Mouse (Mus musculus) G1E-ER4 (cell line): ENCODE data around the gene Cutc. TPM values are rescaled to one million over a fixed set of nuclear protein-coding genes. Genes with fewer than 3 reads are reported as not detected.
A peak's percentile ranks its signal among the peaks of the same experiment; 100 is the strongest.

Experiments used
- GATA1 ChIP-seq: IDR thresholded peaks from one replicate; pipeline ENCODE4 v1.8.0; 2012; ENCODE audit warnings: low read length, inconsistent platforms
- polyA plus RNA-seq: library from polyadenylated mRNA; stranded (reverse); fragments of >175 nt; gene quantifications from 2 replicates; pipeline ENCODE4 v1.2.3, GENCODE M21; 2012

The Cutc gene
- polyA plus RNA-seq, 1 experiment = 4.5 TPM

DNA sequence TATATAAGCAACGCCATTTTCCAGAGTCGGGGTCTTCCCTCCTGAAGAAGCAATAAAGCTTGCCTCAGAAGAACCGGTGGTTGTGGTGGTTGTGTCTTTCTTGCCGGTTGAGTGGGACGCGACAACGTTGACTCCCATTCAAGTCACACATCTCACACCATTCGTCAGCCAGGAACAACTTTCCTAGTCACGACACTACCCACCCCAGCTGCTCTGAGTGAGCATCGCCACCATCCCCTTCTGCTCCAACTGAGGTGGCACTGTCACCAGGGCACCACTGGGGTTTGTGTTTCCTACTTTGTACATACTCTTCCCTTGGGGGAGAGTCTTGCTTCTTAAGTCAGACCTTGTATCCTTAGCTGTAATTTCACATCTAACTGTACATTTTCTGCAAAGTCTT lies 14.4 kb upstream of the Cutc start:
- TF ChIP-seq GATA1 = no peak

DNA sequence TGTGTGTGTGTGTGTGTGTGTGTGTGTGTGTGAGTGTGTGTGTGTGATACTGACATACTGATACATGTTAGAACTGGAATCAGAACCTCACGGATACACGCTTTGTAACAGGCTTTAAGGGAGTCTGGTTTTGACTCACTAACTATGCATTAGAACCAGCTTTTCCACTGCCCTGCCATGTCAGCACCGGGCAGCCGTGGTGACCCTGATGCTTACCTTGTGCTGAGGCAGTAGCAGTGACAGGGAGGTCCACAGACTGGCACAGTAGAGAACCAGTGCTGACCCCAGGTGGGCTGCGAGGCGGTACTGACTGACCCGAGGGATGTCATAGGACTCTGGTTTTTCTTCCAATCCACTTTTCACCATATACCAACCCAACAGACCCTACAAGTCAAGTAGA lies 9.4 kb upstream of the Cutc start:
- TF ChIP-seq GATA1 = no peak

GRCm38 (mm10) chr19:43745740-43746139 lies 7.1 kb upstream of the Cutc start:
- no peak for TF ChIP-seq GATA1

GRCm38 (mm10) chr19:43747877-43748276 lies 4.9 kb upstream of the Cutc start:
- no peak for TF ChIP-seq GATA1

DNA sequence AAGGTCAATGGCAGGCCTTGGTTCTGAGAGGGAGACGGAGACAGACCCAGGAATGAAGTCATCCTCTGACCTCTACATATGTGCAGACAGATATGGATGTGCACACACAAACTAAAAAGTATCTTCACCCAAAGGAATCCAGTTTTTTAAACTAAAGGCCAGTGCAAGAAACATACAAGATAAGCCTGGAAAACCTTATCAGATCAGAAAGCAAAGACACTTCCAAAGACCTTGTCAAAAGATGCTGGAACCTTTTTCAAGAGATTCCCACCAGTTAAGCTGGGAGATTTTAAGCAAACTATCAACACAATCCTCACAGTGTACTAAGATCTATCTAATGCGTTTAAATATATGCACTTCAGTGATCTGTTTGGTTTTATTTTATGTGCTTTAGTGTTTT lies 2.8 kb upstream of the Cutc start:
- TF ChIP-seq GATA1 = no peak

DNA sequence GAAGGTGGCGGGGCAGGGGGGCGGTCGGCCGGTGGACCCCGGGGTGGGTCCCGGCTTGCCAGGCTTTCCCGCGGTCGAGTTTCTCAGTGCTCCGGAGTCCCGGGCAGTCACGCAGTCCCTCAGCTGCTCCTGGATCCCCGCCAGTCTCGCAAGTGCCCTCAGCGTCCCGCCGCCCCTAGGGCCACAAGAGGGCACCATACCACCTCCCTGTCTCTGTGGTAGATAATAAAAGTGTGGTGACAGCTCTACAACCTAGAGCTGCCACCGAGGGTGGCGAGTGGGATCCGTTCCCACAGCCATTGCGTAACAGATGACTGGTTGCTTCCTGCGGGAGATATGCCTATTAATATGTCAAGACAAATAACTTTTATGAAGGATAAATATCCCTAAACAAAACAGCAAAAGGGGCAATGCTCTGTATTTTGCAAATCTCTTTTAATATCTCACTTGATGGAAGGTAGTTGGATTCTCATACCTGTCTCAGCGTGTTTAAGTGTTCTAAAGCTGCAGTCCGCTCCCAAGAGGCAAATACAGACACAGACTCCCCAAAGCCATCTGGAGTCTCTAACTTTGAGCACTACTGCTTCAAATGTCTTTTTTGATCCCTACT lies 535 bp downstream of the Cutc start:
- TF ChIP-seq GATA1 = no peak

- no peak for TF ChIP-seq GATA1
These were observed 1.4 kb downstream of the Cutc start for GRCm38 (mm10) chr19:43754237-43754636.

DNA sequence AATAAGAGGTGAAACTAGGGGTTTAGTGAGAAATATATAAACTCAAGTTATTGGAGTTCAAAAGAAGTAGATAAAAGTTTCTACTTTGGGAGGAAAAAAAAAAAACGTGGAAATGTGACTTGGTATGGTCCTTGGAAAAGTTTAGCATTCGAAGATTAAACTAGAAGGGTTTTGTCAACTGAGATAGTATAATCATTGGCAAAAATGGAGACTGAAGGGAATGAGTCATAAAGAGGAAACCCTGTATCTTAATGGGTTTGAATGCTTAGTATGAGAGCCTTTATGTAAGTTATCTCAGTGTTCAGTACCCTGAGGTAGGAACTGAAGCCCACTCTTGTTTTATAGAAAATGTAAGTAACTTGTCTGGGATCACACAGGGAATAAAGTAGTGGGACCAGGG lies 2.1 kb downstream of the Cutc start:
- TF ChIP-seq GATA1 = no peak

DNA sequence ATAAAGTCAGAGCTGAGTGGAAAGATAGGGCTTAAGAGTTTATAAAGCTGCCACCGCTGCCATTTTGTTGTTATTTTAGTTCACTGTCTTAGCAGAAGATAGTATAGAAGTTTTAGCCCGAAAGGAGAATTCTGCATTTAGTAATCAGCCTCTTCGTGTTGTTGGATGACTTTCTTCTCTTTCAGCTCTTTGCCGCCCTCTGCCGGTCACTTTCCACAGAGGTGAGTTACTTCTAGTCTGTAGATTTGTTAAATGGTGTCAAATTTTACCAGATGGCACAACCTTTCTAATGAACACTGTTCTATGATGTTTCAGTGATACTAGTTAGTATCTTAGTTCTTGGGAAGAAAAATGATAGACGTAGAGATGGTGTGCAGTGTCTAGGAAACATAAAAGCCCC lies 7.7 kb downstream of the Cutc start:
- no peak for TF ChIP-seq GATA1

DNA sequence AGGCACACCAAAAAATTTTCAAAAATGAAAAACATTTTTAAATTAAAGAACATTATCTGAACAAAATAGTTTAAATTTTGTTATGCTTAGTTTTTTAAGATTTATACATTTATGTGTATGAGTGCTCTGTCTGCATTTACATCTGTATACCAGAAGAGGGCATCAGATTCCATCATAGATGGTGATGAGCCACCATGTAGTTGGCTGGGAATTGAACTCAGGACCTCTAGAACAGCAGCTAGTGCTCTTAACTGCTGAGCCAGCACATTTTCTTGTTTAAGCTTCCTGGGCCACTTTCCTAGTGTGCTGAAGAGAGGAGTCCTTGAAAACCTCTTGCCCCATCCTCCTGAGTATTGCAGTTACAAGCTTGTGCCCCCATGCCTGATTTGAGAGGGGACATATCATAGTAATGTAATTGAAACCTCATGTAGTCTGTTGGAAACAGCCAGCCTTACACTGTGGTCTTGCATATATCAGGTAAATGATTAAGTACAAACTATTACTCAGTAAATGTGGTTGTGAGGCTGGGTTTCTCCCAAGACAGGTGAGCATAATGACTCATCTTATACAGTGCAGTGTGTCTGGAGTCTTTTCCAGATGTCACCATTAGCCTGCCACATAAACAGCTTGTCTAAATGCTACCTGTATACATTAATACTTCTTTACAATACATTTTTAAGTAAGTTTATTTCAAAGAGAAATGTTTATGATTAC lies 8.9 kb downstream of the Cutc start:
- TF ChIP-seq GATA1 = no peak

DNA sequence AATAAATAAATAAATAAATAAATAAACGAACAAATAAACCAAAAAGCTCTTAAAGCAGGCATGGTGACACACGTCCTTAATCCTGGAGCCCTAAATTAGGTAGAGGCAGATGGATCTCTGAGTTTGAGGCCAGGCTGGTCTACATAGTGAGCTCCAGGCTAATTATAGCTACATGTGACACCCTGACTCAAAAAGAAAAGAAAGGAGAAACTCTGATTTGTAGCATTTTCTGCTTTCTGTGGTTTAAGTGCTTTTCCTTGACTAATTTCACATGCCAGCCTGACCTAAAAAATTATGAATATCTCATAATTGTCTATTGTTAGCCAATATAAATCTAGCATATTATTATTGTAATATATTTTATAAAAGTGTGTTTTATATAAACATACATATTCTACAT lies 9.6 kb downstream of the Cutc start:
- no peak for TF ChIP-seq GATA1

DNA sequence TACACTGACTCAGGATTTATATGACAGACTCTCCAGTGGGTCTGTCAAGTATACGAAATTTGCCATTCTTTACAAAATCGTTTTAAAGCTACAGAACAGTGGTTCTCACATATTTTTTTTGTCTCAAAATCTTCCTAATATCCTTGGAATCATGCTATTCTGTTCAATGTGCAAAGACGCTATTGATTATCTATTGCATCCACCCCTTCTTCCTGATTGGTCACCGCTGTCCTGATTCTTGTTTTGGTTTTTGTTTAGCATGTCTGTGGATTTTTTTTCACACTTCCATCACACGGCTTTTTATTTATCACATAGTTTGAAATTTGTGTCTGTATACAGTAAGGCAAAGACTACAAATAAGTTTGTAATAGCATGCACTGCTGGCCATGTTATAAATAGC lies 13.7 kb downstream of the Cutc start:
- no peak for TF ChIP-seq GATA1

DNA sequence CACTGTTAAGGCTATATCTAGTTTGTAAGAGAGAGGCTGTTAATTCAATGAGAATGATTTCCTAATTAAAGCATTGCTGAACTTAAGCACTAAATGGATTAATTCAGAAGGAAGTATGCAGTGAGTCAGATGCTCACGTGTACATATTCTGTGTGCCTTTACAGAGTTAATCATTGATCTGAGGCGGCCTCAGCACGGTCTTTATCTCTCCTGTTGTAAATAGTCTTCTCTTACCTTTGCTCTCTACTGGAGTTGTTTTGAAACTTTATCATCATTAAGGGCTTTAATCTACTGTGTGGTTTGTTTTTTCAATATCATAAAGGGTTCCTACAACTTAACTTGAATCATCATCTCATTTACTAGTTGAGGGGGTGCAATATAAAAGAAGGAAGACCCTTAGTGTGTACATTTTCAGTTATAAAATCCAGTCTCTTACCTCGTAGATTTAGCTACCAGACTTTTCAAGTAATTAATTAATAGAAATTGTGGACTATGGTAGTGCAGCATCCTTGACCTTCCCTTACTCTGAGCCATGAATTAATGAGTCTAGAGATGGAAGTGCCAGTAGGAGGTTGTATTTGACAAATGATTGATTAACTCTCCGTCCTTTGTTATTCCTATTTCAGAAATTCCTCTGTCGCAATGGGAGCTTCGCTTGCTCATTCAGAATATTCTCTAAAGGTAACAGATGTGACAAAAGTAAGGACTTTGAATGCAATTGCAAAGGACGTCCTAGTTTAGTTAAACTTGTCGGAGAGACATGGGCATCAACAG lies 14.9 kb downstream of the Cutc start:
- TF ChIP-seq GATA1 = no peak

DNA sequence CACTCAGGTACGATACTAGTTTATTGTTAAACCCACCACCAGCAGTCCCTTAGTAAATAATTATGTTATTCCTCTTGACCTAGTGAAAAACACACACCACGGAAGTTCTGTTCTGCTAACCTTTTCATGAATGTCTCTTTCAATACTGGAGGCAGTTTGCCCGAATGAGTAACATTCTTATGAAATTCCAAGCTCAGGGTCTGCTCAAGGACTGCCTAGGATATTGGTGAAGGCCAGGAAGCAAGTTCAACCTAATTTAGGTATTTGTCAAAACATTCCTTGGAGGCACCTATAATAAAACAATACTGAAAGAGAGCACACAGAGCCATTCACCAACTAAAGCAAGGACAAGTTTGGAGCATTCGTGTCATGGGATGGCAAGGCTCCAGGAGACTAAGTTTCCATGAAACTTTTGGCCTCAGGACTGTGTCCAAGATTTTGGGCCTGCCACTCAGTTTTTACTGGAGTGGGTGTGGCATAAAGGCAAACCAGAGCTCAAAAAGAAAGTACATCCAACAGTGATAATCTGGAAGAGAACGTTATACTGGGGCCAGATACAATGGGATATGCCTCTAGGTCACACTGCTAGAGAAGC lies 16.7 kb downstream of the Cutc start:
- TF ChIP-seq GATA1 = no peak

DNA sequence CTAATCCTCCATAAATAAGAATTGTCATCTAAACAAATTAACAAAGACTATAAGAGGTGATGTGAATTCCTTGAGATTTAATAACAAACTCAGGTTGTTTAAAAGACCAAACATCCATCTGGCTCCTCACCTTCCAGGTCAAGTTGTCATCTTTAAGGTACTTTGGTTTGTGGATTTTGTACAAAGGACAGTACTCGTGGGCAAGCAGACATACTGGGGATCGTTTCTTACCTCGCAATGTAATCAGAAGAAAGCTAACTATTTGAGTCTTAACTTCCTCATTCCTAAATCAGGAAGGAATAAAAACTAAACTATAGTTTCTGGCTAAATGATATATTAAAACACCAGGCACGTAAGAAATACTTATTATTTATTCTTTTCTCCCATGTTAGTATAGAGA lies 17.8 kb downstream of the Cutc start:
- TF ChIP-seq GATA1 = no peak

GRCm38 (mm10) chr19:43771499-43771969 lies 18.7 kb downstream of the Cutc start:
- TF ChIP-seq GATA1 = peak; percentile 17
